Mouse (Mus musculus) gastrocnemius, adult 18-20 months (tissue): ENCODE results near the gene Blzf1. TPM values are rescaled to one million over a fixed set of nuclear protein-coding genes. Genes with fewer than 3 reads are reported as not detected.

Experiments used
- DNase-seq: peaks from one replicate; pipeline ENCODE4 v3.0.0; 2021; ENCODE audit warnings: low spot score
- total RNA-seq, 2 experiments: library from RNA; stranded (reverse); gene quantifications; 2 replicates each; pipeline ENCODE4 v1.2.3; 2021

The Blzf1 gene
- total RNA-seq, 2 experiments from 2014 or later = 24.1 to 25.6 TPM

- DNase-seq = no peak
Measured at GRCm38 (mm10) chr1:164296473-164296872, 10.8 kb downstream of the Blzf1 start.

DNA sequence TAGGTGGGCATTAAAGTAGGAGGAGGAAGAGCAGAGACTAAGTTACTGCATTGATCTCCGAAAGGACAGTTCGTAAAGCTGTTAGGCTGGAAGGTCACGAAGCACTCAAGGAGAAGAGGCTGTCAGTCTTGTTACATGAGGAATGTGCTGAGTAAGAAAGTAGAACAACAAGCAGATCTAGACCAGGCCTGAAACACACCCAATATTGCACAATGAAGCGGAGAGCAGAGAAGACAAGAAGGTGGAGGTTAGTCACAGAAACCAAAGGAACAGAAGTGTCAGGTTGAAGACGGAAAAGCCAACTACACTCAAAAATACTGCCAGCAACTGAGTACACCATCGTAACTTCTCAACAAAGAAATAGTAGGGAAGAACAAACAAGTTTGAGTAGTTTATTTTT is 13.2 kb downstream of the Blzf1 start:
- no peak for DNase-seq

- DNase-seq = no peak
Measured at GRCm38 (mm10) chr1:164292040-164292439, 15.2 kb downstream of the Blzf1 start.

DNA sequence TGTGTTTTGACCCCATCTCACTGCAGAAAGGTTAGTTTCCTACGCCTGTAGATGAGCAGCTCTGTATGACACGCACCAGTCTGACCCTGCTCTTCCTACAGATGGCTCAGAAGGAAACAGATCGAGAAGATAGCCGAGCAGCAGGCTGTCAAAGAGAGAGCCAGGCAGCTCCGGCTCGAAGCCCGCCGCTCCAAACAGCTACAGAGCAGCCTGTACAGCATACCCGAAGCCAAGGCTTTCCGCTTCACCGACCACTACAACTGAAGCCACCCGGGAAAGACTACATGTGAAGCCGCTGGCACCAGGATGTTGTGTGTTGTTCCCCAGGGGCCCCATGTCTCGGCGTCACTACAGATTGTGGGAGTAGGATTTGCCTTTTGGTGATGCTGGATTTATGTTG is 19.9 kb downstream of the Blzf1 start:
- no peak for DNase-seq

GRCm38 (mm10) chr1:164284007-164284406 is 23.3 kb downstream of the Blzf1 start:
- DNase-seq = no peak

GRCm38 (mm10) chr1:164279332-164279731 is 28.0 kb downstream of the Blzf1 start:
- DNase-seq = no peak

DNA sequence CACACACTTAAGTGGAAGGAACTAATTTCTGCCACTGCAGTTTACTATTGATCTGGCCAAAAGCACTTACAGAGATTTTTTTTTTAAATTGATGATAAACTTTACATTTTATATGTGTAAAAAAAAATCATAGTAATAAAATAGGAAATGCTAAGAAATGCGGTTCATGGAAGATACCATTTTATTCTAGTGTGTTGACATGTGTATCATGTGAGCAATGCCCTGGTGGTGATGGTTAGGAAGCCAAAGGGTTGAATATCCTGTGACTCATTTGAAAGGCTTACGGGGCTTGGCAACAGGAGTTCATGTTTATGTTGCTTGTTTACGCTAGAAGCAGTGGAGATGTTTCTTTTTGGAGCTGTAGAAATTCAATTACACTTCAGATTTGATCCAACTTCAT is 30.7 kb downstream of the Blzf1 start:
- no peak for DNase-seq

DNA sequence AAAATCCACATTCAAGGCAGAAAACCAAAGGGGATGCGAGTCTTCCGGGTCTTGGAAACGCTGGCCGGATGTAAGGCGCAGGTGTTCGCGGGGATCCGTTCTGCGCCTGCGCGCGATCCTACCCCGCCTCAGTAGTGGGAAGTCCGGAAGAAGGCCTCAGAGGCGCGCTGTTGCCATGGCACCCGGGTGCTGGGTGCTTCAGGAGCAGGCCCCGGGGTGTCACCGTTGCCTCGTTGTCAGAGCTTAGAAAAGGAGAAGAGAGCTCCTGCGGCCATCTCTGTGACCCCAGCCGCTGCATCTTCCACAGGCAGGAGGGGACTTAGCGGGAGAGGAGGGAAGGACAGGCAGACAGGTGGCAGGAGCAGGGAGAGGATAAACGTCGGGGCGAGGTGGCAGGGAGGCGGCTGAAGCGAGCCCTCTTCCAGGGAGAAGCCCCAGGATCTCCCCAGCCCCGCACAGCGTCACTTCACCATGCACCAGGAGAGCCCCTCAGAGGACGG is 31.8 kb downstream of the Blzf1 start, which contains the start of gene Ccdc181:
Gene Ccdc181, plus strand, starts transcription at position 131 of the 500 bp plus-strand sequence.
- peak; percentile 89 for DNase-seq

- DNase-seq = no peak
Measured at GRCm38 (mm10) chr1:164273659-164274058, 33.6 kb downstream of the Blzf1 start.

GRCm38 (mm10) chr1:164270941-164271340 is 36.3 kb downstream of the Blzf1 start:
- DNase-seq = no peak

DNA sequence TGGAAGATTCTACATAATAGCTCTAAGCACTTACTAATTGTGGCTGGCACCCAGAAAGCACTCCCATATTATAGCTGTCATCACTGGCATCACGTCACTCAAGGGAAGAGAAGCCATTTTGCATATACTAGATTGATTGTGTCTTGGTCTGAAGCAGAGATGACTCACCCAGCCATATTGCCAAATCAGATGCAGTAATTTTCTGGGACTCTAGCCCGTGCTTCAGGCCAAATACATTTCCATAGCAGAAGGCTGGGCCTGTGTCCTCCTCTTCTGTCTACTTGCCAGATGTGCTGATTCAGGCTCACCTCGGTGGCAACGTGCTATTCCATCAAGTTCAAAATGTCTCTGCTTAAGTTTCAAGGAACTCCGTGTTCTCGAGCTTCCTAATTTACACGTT is 45.7 kb downstream of the Blzf1 start:
- DNase-seq = peak; percentile 59

GRCm38 (mm10) chr1:164260171-164261028 is 46.9 kb downstream of the Blzf1 start:
- no peak for DNase-seq

DNA sequence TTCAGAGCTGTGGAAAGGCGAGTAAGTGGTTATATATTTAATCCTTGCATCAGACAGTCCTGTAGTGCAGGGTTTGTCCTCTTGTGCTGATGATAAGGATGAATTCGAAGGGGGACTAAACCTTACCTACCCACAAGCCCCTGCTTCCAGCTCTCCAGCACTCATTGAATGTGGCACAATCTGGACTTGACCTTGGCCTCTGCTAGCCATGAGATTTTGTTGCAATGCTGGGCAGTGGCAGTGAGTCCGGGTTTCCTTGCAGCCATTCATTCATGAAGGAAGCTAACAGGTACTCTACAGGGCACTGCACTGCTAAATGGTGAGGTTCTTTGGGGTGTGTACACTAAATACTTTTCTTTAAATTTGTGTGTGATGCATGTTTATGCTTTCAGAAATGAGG is 52.5 kb downstream of the Blzf1 start:
- no peak for DNase-seq

- DNase-seq = no peak
Measured at GRCm38 (mm10) chr1:164252551-164252950, 54.7 kb downstream of the Blzf1 start.

DNA sequence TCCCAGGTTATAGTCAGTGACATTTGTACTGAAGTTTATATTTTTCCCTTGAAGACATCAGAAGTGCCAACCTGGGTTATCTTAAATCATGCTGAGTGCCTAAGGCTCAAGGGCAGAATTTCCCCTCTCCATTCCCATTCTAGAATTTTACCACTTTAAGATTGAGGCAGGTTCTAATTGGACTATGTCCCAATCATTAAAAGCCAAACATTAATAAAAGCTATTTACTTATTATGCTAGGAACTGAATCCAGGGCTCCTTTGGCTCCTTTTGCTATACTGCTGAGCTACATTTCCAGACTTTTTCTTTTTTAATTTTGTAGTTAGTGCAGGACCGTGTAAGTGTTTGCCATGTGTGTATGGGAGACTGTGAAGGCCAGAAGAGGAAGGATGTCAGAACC is 55.9 kb downstream of the Blzf1 start:
- DNase-seq = no peak

DNA sequence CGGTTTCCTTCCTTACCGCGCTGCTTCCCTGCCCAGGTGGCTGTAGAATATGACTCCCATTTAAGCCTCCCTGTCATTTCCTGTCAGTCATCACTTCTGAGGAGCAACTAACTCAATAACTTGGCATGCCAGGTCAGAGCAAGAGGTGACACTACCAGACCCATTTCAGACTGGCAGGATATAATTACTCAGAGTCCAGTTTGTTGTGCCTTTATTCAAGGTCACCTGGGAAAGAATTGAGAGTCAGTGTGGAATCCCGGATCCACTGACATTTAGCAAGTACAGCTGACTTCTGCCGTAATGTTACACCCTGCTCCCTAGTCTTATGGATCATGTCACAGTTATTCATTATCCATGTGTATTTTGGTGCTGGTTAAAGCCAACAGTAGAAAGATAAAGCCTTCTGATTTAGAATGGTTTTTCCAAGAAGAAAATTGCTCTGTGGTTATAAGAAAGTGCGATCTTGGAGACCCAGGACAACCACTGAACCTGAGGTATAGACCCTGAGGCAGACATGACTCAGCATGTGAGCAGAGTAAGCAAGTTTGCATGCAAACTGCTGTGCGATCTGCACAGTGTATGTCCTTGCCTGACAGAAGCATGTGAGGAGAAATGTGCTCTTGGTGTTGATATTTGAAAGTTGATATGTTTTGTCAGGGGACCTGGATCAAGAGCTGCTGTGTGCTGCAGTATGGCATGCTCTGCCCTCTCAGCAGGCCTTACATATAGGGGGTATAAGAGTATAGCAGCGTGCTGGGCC is 56.7 kb downstream of the Blzf1 start:
- no peak for DNase-seq

DNA sequence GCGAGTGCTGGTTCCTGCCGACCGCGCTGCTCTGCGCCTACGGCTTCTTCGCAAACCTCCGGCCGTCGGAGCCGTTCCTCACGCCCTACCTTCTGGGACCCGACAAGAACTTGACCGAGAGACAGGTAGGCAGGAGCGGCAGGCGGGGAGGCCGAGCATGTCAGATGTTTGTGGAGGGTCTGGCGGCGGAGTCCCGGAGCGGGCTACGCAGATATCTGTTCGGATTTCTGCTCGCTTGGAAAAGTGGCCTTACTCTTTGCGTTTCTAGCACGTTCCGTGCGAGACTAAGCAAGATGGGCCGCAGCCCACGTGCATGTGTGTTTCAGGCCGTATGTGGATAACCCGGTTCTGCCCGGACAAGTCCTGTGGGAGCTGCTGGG is 58.0 kb downstream of the Blzf1 start:
- no peak for DNase-seq

DNA sequence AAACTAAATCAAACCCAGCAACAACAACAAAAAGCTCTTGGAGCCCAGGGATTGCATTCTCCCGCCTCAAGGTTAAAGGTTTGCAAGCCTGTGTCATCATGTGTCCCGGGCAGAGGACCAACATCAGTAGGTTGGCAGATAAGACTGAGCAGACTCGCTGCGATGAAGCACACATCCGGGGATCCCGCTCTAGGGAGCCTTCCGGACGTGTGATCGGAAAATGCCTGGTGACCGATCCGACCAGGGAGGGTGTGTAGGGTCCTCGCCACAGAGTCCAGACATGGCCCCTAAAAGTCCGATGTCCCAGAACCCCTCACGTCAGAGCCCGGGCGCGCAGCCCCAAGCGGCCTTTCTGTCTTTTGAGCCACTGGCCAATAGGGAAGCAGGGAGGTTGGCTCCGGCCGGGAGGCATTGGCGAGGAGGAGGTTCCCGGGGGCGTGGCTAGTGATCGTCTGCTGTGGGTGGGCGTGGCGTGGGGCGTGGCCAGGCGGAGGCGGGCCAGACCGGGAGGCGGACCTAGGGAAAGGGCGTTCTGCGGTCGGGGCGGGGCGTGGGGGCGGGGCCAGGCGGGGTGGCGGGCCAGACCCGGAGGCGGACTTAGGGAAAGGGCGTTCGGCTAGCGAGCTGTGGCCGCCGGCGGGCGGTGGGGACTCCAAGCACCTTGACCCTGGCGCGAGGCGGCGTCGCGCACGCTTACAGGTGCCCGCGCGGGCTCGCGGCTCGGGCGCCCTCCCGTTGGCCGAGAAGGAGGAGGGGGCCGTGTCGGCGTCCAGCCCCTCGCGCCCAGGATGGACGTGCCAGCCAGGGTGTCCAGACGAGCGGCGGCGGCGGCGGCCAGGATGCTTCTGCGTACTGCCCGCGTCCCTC is 58.6 kb downstream of the Blzf1 start, which contains the start of gene Slc19a2:
Gene Slc19a2, plus strand, starts transcription at position 582 of the 867 bp plus-strand sequence.
- peak; percentile 98 for DNase-seq

GRCm38 (mm10) chr1:164247971-164248370 is 59.3 kb downstream of the Blzf1 start:
- DNase-seq = no peak

- no peak for DNase-seq
Measured at GRCm38 (mm10) chr1:164247442-164247841, 59.8 kb downstream of the Blzf1 start.

DNA sequence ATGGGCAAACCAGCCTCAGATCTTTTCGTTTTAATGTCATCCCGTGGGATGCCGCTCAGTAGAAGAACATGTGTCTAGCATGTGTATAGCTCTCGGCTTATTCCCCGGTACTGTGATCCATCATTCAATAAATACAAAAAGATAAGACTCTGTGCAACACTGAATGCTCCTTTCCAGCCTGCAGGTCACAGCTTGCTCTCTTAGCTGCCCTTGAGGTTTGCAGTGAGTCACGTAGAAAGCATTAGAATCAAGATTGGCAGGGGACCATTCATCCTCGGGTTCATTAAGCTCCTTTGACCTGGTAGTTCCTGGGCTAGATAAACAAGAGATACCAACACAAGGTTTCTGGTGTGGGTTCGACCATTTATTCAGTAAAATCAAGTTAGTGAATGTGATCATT is 64.5 kb downstream of the Blzf1 start:
- no peak for DNase-seq
